Mouse (Mus musculus): Measurements from ENCODE around the gene Ulk4.
"Not testable (repeated sequence)": the region's sequence is repeated elsewhere in the genome, so short reads cannot be mapped to it uniquely, and the experiment has no call there.

Ulk4 gene

GRCm38 (mm10) chr9:121059286-121059685 lies 217.7 kb downstream of the Ulk4 start:
- DNase-seq = no peak

GRCm38 (mm10) chr9:121058538-121058937 lies 218.5 kb downstream of the Ulk4 start:
- no peak for DNase-seq

- DNase-seq = no peak
Observed at GRCm38 (mm10) chr9:121058116-121058515, 218.9 kb downstream of the Ulk4 start.

- DNase-seq = no peak
Observed at GRCm38 (mm10) chr9:121057401-121057800, 219.6 kb downstream of the Ulk4 start.

GRCm38 (mm10) chr9:121056526-121056925 lies 220.5 kb downstream of the Ulk4 start:
- DNase-seq = no peak

GRCm38 (mm10) chr9:121056036-121056435 lies 221.0 kb downstream of the Ulk4 start:
- no peak for DNase-seq

GRCm38 (mm10) chr9:121045657-121046056 lies 231.3 kb downstream of the Ulk4 start:
- not testable (repeated sequence) for DNase-seq

GRCm38 (mm10) chr9:121044471-121045206 lies 232.4 kb downstream of the Ulk4 start:
- no peak for DNase-seq

- peak; percentile 19 for DNase-seq
Observed at GRCm38 (mm10) chr9:121043021-121043420, 234.0 kb downstream of the Ulk4 start.

- DNase-seq = no peak
Observed at GRCm38 (mm10) chr9:121038396-121038795, 238.6 kb downstream of the Ulk4 start.

GRCm38 (mm10) chr9:121037975-121038374 lies 239.0 kb downstream of the Ulk4 start:
- DNase-seq = no peak

- no peak for DNase-seq
Observed at GRCm38 (mm10) chr9:121035296-121035695, 241.7 kb downstream of the Ulk4 start.

GRCm38 (mm10) chr9:121033596-121033995 lies 243.4 kb downstream of the Ulk4 start:
- no peak for DNase-seq

GRCm38 (mm10) chr9:121032322-121032964 lies 244.6 kb downstream of the Ulk4 start:
- DNase-seq = no peak

- DNase-seq = no peak
Observed at GRCm38 (mm10) chr9:121030949-121031348, 246.0 kb downstream of the Ulk4 start.

GRCm38 (mm10) chr9:121029786-121030185 lies 247.2 kb downstream of the Ulk4 start:
- no peak for DNase-seq

- DNase-seq = no peak
Observed at GRCm38 (mm10) chr9:121023526-121024264, 253.3 kb downstream of the Ulk4 start.

- no peak for DNase-seq
Observed at GRCm38 (mm10) chr9:121020360-121020759, 256.6 kb downstream of the Ulk4 start.

- DNase-seq = no peak
Observed at GRCm38 (mm10) chr9:121019932-121020331, 257.1 kb downstream of the Ulk4 start.

- DNase-seq = no peak
Observed at GRCm38 (mm10) chr9:121018524-121019315, 258.3 kb downstream of the Ulk4 start.

- no peak for DNase-seq
Observed at GRCm38 (mm10) chr9:121015810-121016502, 261.0 kb downstream of the Ulk4 start.

GRCm38 (mm10) chr9:121011540-121011939 lies 265.5 kb downstream of the Ulk4 start:
- DNase-seq = no peak
